Mouse (Mus musculus) liver, embryonic 15.5 days (tissue): ENCODE results near the gene Vars. TPM values are rescaled to one million over a fixed set of nuclear protein-coding genes. Genes with fewer than 3 reads are reported as not detected.

ENCODE experiments used
- ATAC-seq: fragments of 200-750 bp; cut with Nextera tagmentation; 2 replicates; pipeline ENCODE4 v1.8.0; 2017; ENCODE audit warnings: moderate number of reproducible peaks, mild to moderate bottlenecking, moderate library complexity; ENCODE audit not compliant: insufficient read depth
- H3K27ac ChIP-seq: fragments of 300-500 bp; sonication (generic); replicated peaks from 2 replicates; pipeline ENCODE4 v1.5.1; 2015; ENCODE audit warnings: mild to moderate bottlenecking, inconsistent platforms
- H3K27me3 ChIP-seq: fragments of 300-500 bp; sonication (generic); 2 replicates; pipeline ENCODE4 v1.6.1; 2015; ENCODE audit warnings: mild to moderate bottlenecking, inconsistent platforms
- H3K36me3 ChIP-seq: fragments of 300-500 bp; sonication (generic); replicated peaks from 2 replicates; pipeline ENCODE4 v1.6.1; 2015; ENCODE audit warnings: moderate library complexity, mild to moderate bottlenecking, inconsistent platforms
- H3K4me1 ChIP-seq: fragments of 300-500 bp; sonication (generic); replicated peaks from 2 replicates; pipeline ENCODE4 v1.6.1; 2015; ENCODE audit warnings: inconsistent platforms
- H3K4me2 ChIP-seq: fragments of 300-500 bp; sonication (generic); 2 replicates; pipeline ENCODE4 v1.6.1; 2015; ENCODE audit warnings: moderate library complexity, mild to moderate bottlenecking, inconsistent platforms
- H3K4me3 ChIP-seq: fragments of 300-500 bp; sonication (generic); replicated peaks from 2 replicates; pipeline ENCODE4 v1.5.1; 2015; ENCODE audit warnings: mild to moderate bottlenecking, inconsistent platforms
- H3K9ac ChIP-seq: fragments of 300-500 bp; sonication (generic); 2 replicates; pipeline ENCODE4 v1.6.1; 2015; ENCODE audit warnings: moderate library complexity, mild to moderate bottlenecking, inconsistent platforms
- H3K9me3 ChIP-seq: fragments of 300-500 bp; sonication (generic); replicated peaks from 2 replicates; pipeline ENCODE4 v1.6.1; 2016; ENCODE audit warnings: inconsistent platforms
- WGBS: fragments of 180-500 bp; shearing (Covaris S2); methylation state at CpG from one replicate; pipeline ENCODE4 v1.1.7; 2015; ENCODE audit warnings: mixed read lengths; ENCODE audit not compliant: insufficient replicate concordance; 5-methylcytosine and 5-hydroxymethylcytosine counted together
- polyA plus RNA-seq: library from polyadenylated mRNA; unstranded; fragments of >200 nt; fragmentation: Nextera tagmentation; extraction: Ambion mirVana; gene quantifications from 2 replicates; pipeline ENCODE4 v1.2.1, GENCODE M21; 2015

Gene Vars
- polyA plus RNA-seq, 1 experiment from 2014 or later, result 99.0 TPM

DNA sequence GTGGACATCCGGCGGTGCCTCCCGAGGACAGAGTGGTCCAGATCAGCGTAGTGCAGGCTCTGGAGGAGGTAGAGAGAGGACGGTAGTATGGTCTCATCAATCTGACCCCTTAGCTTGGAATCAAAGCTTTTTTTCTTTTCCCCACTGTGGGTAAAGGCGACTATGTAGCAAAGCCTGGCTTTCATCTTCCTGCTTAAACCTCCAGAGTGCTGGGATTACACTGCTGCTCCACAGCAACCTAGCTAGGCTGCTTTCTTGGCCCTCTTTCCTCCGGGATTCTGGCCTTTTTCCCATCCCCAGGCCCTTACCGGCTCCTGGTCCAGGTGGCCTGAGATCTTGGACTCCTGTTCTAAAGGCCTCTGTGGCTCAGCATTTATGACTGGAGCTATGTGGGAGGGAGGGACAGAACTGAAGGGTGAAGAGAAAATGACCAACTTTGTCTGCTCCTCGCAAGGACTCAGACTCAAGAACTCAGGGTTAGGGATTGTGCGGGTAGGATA is 63.6 kb downstream of the Vars start:
- WGBS, result 28% methylated on average over 10 of the region's 10 CpGs
- Histone ChIP-seq H3K27me3 (peaks cover 85% of the 10 kb centered on the region), H3K36me3 (no peaks in the 10 kb centered on the region), H3K9ac (no peak overlapping the region), H3K4me3 (peak overlapping the region; percentile 37), H3K4me2 (peak overlapping the region; percentile 71), H3K9me3 (no peaks in the 10 kb centered on the region), H3K4me1 (peaks cover 46% of the 10 kb centered on the region), H3K27ac (no peak overlapping the region)
- ATAC-seq, result no peak

DNA sequence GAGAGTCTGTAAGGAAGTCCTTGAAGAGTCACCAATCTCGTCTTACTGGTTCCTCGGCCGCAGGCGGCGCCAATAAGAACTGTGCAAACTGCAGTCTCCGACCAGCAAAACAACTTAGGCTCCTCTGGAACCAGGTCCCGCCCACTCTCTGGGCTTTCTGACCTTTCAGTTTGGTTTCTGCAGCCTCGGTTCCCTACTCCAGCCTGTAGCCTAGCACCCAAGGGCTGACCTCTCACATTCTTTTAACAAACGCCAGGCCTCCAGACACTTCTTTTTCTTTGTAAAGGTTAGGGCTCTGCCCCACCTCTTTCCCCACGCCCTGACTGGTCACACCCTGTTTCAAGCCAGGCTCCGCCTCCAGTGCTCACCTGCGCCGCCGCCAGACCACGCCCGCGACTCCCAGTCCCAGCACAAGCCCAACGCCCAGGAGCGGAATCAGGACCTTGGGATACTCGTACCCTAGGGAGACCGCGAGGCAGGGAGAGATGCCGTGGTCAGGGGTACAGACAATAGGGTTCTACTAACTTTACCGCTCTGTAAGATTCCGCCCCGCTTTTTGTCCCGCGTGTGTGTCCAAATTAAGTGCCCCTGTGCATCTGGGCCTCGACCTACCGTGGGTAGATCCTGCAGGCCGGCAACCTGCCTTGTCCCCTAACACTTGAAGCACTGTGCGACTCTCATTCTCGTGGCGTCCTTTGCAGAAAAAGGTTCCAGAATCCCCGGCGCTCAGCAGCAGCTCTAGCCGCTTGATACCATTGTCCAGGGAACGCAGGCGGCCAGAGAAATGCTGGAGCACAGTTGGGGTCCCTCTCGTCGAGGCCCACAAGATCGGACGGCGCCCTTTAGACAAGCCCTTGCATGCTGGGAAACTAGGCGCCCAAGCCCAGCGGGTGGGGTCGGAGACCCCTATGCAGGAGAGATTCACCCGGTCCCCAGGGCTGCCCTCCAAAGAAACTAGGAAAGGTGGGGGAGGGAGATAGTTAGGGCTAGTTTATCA is 64.5 kb downstream of the Vars start, which contains the start of gene Ly6g6c:
Ly6g6c (plus strand) TSS at position 438 of the 997 bp plus-strand sequence.
- under 1% methylated on average over 48 of the region's 48 CpGs for WGBS
- H3K36me3 ChIP-seq, result no peaks in the 10 kb centered on the region
- H3K4me3 ChIP-seq, result peak within 1 kb of the TSS; percentile 37
- H3K27ac ChIP-seq, result no peak within 1 kb of the TSS
- H3K9me3 ChIP-seq, result no peaks in the 10 kb centered on the region
- peak within 1 kb of the TSS; percentile 71 for H3K4me2 ChIP-seq
- H3K9ac ChIP-seq, result no peak within 1 kb of the TSS; the same call in 1 of the 2 replicates
- 0 out of 2 replicates have a peak, but pooled peaks have one; percentile 14 for ATAC-seq
- peaks cover 38% of the 10 kb centered on the region for H3K4me1 ChIP-seq
- H3K27me3 ChIP-seq, result peaks cover 81% of the 10 kb centered on the region

Other genes starting within 250 kb of the Vars start
- 0.24 and 0.50 TPM in 2 replicates for gene Cyp21a1, start 196.4 kb upstream of the Vars start, polyA plus RNA-seq
- 12.0 and 14.1 TPM in 2 replicates for gene Stk19, start 164.0 kb upstream of the Vars start, polyA plus RNA-seq
- 29.8 and 31.2 TPM in 2 replicates for gene Dxo, start 164.0 kb upstream of the Vars start, polyA plus RNA-seq
- gene Skiv2l, start 150.8 kb upstream of the Vars start, polyA plus RNA-seq, result 24.5 and 29.2 TPM in 2 replicates
- 45.6 and 46.7 TPM in 2 replicates for gene Nelfe, start 150.6 kb upstream of the Vars start, polyA plus RNA-seq
- gene Cfb, start 138.5 kb upstream of the Vars start, polyA plus RNA-seq, result 281 and 374 TPM in 2 replicates
- 0.41 and 0.64 TPM in 2 replicates for gene Zbtb12, start 121.5 kb upstream of the Vars start, polyA plus RNA-seq
- gene Gm20547, start 118.9 kb upstream of the Vars start, polyA plus RNA-seq, result 0.07 TPM in 1 of 2 replicates, not detected in the other
- 25.2 and 26.5 TPM in 2 replicates for gene C2, start 102.7 kb upstream of the Vars start, polyA plus RNA-seq
- 14.6 and 15.1 TPM in 2 replicates for gene Ehmt2, start 102.5 kb upstream of the Vars start, polyA plus RNA-seq
- gene Slc44a4, start 86.5 kb upstream of the Vars start, polyA plus RNA-seq, result 3.0 and 3.1 TPM in 2 replicates
- gene Neu1, start 69.7 kb upstream of the Vars start, polyA plus RNA-seq, result 17.1 and 19.8 TPM in 2 replicates
- 0.06 and 0.14 TPM in 2 replicates for gene Hspa1b, start 41.7 kb upstream of the Vars start, polyA plus RNA-seq
- 0.32 TPM in 1 of 2 replicates, not detected in the other for gene Gm20481, start 31.1 kb upstream of the Vars start, polyA plus RNA-seq
- 0.96 and 1.6 TPM in 2 replicates for gene Hspa1a, start 28.8 kb upstream of the Vars start, polyA plus RNA-seq
- gene Hspa1l, start 28.3 kb upstream of the Vars start, polyA plus RNA-seq, result 0.25 and 0.31 TPM in 2 replicates
- 120 and 123 TPM in 2 replicates for gene Lsm2, start 19.1 kb upstream of the Vars start, polyA plus RNA-seq
- gene Vwa7, start 15.6 kb downstream of the Vars start, polyA plus RNA-seq, result 0.09 and 0.12 TPM in 2 replicates
- 2.2 and 2.3 TPM in 2 replicates for gene Sapcd1, start 27.0 kb downstream of the Vars start, polyA plus RNA-seq
- gene Msh5, start 45.8 kb downstream of the Vars start, polyA plus RNA-seq, result 3.4 and 4.3 TPM in 2 replicates
- 120 and 122 TPM in 2 replicates for gene Clic1, start 49.0 kb downstream of the Vars start, polyA plus RNA-seq
- 18.6 and 22.8 TPM in 2 replicates for gene Ddah2, start 58.0 kb downstream of the Vars start, polyA plus RNA-seq
- gene Ly6g6c, start 64.4 kb downstream of the Vars start, polyA plus RNA-seq, result 0.21 and 0.40 TPM in 2 replicates
- 3.2 and 4.4 TPM in 2 replicates for gene Mpig6b, start 65.2 kb downstream of the Vars start, polyA plus RNA-seq
- 0.12 and 0.26 TPM in 2 replicates for gene Ly6g6e, start 75.9 kb downstream of the Vars start, polyA plus RNA-seq
- 0.41 and 0.70 TPM in 2 replicates for gene Ly6g6d, start 77.1 kb downstream of the Vars start, polyA plus RNA-seq
- gene Ly6g6f, start 84.6 kb downstream of the Vars start, polyA plus RNA-seq, result 5.1 and 7.0 TPM in 2 replicates
- 50.0 and 53.2 TPM in 2 replicates for gene Abhd16a, start 88.3 kb downstream of the Vars start, polyA plus RNA-seq
- gene Ly6g5c, start 107.3 kb downstream of the Vars start, polyA plus RNA-seq, result not detected in 2 replicates
- gene Ly6g5b, start 114.4 kb downstream of the Vars start, polyA plus RNA-seq, result 0.23 and 0.24 TPM in 2 replicates
- 12.8 and 15.5 TPM in 2 replicates for gene Gpank1, start 120.5 kb downstream of the Vars start, polyA plus RNA-seq
- gene Csnk2b, start 121.1 kb downstream of the Vars start, polyA plus RNA-seq, result 125 TPM in 2 replicates
- 2.2 and 2.5 TPM in 2 replicates for gene D17H6S53E, start 125.4 kb downstream of the Vars start, polyA plus RNA-seq
- 853 and 907 TPM in 2 replicates for gene Apom, start 131.1 kb downstream of the Vars start, polyA plus RNA-seq
- gene Bag6, start 134.2 kb downstream of the Vars start, polyA plus RNA-seq, result 19.3 and 20.0 TPM in 2 replicates
- 46.9 and 52.2 TPM in 2 replicates for gene Prrc2a, start 163.9 kb downstream of the Vars start, polyA plus RNA-seq
- 20.5 and 22.2 TPM in 2 replicates for gene Aif1, start 175.1 kb downstream of the Vars start, polyA plus RNA-seq
- 40.1 and 40.2 TPM in 2 replicates for gene Lst1, start 187.5 kb downstream of the Vars start, polyA plus RNA-seq
- 1.2 and 2.0 TPM in 2 replicates for gene Ltb, start 193.5 kb downstream of the Vars start, polyA plus RNA-seq
- gene Tnf, start 201.0 kb downstream of the Vars start, polyA plus RNA-seq, result 0.31 and 0.36 TPM in 2 replicates
- 0.06 TPM in 1 of 2 replicates, not detected in the other for gene Lta, start 204.4 kb downstream of the Vars start, polyA plus RNA-seq
- 0.24 TPM in 1 of 2 replicates, not detected in the other for gene Gm16181, start 219.8 kb downstream of the Vars start, polyA plus RNA-seq
- gene Atp6v1g2, start 232.7 kb downstream of the Vars start, polyA plus RNA-seq, result 0.58 and 0.63 TPM in 2 replicates
- gene Nfkbil1, start 234.8 kb downstream of the Vars start, polyA plus RNA-seq, result 3.2 and 3.6 TPM in 2 replicates
- 141 and 150 TPM in 2 replicates for gene Ddx39b, start 240.8 kb downstream of the Vars start, polyA plus RNA-seq